Mouse (Mus musculus) urinary bladder, postnatal 36 days (tissue): ENCODE measurements around the gene Cpsf2.
"Not testable (repeated sequence)": the region's sequence is repeated elsewhere in the genome, so short reads cannot be mapped to it uniquely, and the experiment has no call there.

Experiments
- DNase-seq, 2 experiments: peaks; one replicate each; pipeline ENCODE4 v3.0.0; 2022; ENCODE audit warnings: low spot score in 2 of 2, mixed read lengths in 1 of 2

Gene Cpsf2

DNA sequence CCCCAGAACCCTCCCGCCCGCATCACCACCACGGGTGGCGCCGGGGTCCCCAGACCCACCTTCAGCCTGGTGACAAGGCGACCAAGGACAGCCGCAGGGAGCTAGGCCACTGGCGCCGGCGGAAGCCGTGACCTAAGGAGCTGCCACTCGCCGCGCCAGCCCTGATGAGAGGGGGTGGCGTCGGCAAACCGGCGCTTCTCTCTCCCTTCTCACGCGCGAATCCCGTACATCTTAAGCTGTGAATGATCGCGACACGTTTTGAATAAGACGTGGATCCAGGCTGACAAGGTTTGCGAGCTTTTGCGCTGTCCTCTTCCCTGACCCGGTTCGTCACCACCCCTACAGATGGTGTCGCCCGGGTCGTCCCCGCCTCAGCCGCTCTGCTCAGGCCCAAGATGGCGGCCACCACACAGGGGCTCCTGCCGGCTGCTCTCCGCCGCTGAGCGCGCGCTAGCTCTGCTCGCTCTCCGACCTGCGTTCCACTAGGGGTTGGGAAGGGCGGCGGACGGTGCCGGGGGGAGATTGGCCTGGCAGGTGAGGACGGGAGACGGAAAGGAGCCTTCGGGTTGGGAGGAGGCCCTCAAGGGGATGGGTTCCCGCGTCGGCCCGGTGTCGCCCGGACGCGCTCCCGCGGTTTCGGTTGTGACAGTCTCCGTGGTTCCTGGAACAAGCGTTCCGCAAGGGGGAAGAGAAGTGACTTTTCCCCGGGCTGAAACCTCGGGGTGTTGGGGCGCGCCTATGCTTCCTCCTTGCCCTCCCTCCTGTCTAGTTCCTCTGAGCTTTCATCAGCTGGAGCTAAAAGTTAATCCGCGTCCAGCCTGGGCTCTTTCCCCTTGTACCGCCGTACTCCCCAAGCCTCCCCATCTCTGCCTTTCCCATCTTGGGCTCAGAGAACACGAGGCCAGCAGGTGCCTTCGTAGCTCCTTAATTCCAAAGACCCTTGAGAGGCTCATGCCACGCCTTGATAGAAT lies at the start of gene Cpsf2:
TSS of gene Cpsf2 (plus strand) at position 388 of the 971 bp plus-strand sequence.
- peak; percentile 80 to 86 for DNase-seq

- DNase-seq: no peak
These were observed 47.4 kb upstream of the Cpsf2 start for GRCm38 (mm10) chr12:101928423-101928822.

GRCm38 (mm10) chr12:101935223-101935622 lies 40.6 kb upstream of the Cpsf2 start:
- DNase-seq: no peak

DNA sequence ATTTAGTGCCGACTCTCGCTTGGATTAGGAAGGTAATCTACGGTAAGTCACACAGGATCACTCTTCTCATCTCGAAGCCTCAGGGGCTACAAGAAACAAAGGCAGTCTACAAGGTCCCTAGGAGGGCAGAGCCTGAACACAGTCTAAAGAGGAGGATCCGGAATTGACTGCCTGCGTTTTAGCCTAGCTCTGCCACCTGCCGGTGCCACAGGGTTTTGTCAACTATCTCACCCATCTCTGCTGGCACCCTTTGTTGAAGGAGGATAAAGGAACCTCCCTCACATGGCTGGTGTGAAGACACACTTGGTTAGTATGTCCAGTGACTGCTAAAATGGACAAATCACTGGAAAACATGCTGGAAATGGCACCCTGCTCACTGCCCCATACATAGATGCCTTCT lies 38.2 kb upstream of the Cpsf2 start:
- no peak for DNase-seq

- no peak for DNase-seq
These were observed 27.8 kb upstream of the Cpsf2 start for GRCm38 (mm10) chr12:101947986-101948385.

GRCm38 (mm10) chr12:101948801-101949200 lies 27.0 kb upstream of the Cpsf2 start:
- peak in 1 of 2 experiments; percentile 21 for DNase-seq

DNA sequence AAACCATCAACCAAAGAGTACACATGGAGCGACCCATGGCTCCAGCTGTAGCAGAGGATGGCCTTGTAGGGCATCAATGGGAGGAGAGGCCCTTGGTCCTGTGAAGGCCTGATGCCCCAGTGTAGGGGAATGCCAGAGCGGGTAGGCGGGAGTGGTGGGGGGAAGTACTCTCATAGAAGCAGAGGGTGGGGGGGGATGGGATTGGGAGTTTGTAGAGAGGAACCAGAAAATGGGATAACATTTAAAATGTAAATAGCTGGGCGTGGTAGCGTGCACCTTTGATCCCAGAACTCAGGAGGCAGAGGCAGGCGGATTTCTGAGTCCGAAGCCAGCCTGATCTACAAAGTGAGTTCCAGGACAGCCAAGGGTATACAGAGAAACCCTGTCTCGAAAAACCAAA lies 20.0 kb upstream of the Cpsf2 start:
- not testable (repeated sequence) for DNase-seq

- DNase-seq: no peak
These were observed 18.5 kb upstream of the Cpsf2 start for GRCm38 (mm10) chr12:101957079-101957941.

DNA sequence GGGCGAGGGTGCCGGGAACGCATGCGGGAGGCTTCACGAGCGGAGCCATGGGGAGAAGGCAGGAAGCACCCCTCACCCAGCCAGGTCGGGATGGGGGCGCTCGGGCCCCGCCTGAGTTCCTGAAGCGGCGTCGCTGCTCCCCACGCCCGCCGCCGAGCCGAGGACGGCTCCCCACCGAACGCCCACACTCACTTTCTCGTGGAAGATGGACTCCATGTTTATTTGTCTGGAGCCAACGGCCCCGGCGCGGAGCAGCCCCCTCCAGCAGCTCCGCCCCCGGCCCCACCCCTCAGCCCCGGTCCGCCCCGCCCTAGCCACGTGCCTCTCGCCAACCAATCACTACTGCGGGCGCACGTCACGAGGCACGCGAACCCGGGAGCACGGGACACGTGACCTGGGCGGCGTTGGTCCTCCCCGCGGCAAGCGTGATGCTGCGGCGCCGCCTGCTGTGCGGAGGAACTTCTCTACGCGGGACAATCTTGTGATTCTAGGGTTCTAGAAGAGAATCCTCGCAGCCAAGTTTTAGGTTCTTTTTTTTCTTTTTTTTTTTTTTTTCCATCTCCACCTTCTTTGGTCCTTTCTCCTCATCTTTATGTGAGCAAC lies 17.7 kb upstream of the Cpsf2 start, which contains the start of gene Atxn3:
TSS of gene Atxn3 (minus strand) at position 305 of the 603 bp plus-strand sequence.
- peak; percentile 90 to 97 for DNase-seq

- DNase-seq: no peak
These were observed 17.2 kb upstream of the Cpsf2 start for GRCm38 (mm10) chr12:101958556-101958955.

- DNase-seq: not testable (repeated sequence)
These were observed 16.6 kb upstream of the Cpsf2 start for GRCm38 (mm10) chr12:101958960-101959780.

DNA sequence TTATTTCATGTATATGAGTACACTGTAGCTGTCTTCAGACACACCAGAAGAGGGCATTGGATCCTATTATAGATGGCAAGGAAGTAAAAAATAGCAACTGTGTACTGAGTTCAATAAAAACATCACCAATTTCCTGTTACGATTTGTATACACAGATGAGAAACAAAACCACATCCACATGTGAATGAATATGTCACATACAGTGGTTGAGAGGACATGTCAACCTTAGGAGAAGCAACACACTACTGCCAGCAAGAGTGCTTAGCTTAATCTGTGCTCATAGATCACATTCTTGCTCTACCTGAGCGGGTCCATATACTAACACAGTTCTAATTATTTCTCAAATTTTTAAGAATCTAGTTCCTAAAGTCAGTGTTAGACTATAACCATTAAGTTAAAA lies 4.5 kb upstream of the Cpsf2 start:
- DNase-seq: no peak

DNA sequence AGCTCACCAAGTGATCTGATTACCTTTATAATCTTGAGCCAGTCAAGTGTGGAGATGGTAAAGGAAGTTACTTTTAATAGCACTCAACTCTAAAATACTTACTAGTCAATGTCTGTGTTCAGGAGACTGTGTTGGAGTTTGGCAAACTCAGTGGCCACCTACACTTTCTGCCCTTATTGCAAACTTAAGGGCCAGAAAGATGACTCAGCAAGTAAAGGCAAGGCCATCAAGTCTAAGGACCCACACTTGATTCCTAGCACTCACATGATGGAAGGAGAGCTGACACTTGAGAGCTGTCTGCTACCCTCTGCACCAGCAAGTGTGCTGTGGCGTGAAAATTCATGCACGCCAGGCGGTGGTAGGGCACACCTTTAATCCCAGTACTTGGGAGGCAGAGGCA lies 3.6 kb upstream of the Cpsf2 start:
- DNase-seq: no peak

- DNase-seq: no peak
These were observed 1.2 kb upstream of the Cpsf2 start for GRCm38 (mm10) chr12:101974571-101974970.

DNA sequence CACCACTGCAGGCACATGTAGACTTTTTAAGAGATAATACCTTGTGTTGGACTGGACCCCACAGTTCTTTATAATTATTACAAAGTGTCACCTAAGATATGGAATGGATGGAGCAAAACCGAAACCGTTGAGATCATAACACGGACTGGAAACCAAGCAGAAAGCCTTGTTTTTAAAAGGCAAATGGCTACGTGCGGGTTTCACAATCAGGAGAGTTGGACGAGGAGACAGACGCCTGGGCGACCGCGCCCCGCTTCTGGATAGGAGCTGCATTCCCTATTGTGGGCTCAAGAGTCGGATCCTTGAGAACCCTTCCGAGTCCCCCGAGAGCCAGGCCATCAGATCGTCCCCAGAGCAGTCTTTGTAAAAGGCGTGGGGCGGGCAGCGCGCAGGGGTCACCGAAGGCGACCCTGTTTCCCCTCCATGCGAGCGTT lies 604 bp upstream of the Cpsf2 start:
- peak in 1 of 2 experiments; percentile 51 for DNase-seq

- DNase-seq: no peak
These were observed 1.0 kb downstream of the Cpsf2 start for GRCm38 (mm10) chr12:101976651-101977403.

- no peak for DNase-seq
These were observed 1.7 kb downstream of the Cpsf2 start for GRCm38 (mm10) chr12:101977404-101977915.

DNA sequence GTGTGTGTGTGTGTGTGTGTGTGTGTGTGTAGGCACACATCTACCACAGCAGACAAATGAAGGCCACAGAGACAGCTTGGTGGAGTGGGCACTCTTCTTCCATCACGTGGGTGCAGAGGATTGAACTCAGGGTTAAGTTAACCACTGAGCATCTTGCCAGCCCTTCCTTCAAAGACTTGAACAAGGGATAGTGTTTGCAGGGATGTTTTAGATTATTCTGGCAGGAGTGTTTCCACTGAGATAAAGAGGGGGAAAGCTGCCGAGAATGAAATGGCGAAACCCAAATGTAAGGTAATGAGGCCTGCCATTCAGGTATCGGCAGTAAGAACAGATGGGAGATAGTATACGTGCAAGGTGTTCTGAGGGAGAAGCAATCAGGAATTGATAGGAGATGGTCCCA lies 2.4 kb downstream of the Cpsf2 start:
- DNase-seq: no peak

GRCm38 (mm10) chr12:101978588-101978987 lies 2.8 kb downstream of the Cpsf2 start:
- no peak for DNase-seq

DNA sequence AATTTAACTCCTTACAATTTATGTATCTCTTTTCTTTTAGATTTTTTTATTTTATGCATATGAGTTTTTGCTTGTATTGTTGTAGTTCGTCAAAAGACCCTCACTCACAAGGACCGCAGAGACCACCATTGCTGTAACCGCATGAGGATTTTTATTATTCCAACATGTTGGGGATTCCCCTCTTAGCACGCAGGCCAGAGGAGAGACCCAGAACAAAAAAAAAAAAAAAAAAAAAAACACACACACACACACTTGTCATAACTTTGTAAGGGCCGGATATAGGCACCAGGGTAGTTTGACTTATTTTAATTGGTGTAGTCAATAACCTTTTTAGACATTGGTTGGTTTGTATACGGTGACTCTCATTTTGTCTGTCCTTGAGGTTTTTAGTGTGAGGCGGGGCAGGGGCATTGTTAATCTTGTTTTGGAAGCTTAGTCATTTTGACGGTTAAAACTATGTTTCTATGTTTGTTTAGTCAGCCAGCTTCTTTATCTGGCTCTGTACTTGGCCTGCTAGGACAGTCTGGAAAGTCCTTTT lies 3.5 kb downstream of the Cpsf2 start:
- no peak for DNase-seq
